Mouse (Mus musculus): ENCODE results near the gene Sergef. TPM values are rescaled to one million over a fixed set of nuclear protein-coding genes. Genes with fewer than 3 reads are reported as not detected.

Gene Sergef
- polyA plus RNA-seq, 1 experiment, result 0.16 TPM

DNA sequence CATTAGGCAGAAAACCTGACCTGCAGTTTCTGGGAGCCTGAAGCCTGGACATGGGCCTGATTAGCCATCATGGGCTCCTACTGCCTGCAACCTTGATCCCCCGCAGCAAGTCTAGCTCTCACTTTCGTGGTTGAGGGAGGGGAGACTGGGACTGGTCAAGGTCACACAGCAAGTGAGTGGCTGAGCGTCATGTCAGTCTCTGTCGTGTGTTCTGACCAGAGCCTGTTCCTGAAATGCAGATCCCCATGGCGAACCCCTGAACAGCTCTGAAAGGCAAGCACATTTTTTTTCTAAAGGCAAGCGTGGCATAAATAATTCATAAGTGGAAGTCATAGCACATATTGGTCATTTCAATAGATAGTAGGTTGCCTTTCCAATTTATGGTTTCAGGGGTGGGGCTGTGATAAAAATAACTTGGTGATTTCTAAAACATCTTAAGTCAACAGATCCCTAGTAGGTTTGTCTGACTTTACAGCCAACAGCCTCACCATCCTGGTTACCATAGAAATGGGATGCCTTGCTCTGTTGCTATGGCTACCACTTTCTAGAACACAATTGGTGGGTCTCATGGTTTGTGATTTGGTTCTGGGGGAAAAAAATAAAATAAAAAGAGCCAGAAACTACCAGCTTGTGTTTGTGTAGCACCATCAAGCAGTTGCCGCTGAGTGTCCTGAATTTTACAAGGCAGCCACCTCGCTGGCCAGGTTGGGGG, 217.4 kb downstream of the Sergef start:
- no peak overlapping the region for H3K4me3 ChIP-seq (replicated peaks)
- no peaks in the 10 kb centered on the region for H3K4me1 ChIP-seq (ENCODE audit: control insufficient read depth)
- no peaks in the 10 kb centered on the region for H3K27me3 ChIP-seq (ENCODE audit: control insufficient read depth)
- TF ChIP-seq GATA1 (IDR thresholded peaks at IDR 0.05; ENCODE audit: low read length), result no peak
- TF ChIP-seq TAL1 (IDR thresholded peaks at IDR 0.05; ENCODE audit: low read length), result no peak
- no peaks in the 10 kb centered on the region for H3K9me3 ChIP-seq (ENCODE audit: control insufficient read depth, low read length)
- H3K36me3 ChIP-seq (ENCODE audit: control insufficient read depth), result no peaks in the 10 kb centered on the region

DNA sequence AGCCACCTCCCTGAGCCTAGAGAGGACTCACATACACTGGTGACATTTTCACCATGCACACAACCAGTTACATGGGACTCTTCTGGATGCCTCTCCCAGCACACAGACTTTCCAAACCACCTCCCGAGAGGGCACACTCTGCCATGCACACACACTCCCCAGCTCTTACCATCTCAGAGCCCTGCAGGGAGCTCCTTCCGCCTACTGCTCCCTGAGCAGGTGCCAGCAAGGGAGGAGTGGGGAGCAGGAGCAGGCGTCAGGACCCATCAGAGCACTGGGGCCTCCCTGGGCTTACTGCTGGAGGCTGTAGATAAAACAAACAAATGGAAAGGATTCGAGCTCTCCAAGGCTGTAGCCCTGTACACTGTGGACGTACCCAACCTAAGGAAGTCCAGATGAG, 218.1 kb downstream of the Sergef start:
- H3K4me1 ChIP-seq (ENCODE audit: control insufficient read depth), result no peaks in the 10 kb centered on the region
- TF ChIP-seq GATA1 (IDR thresholded peaks at IDR 0.05; ENCODE audit: low read length) (no peak), TAL1 (IDR thresholded peaks at IDR 0.05; ENCODE audit: low read length) (no peak)
- H3K36me3 ChIP-seq (ENCODE audit: control insufficient read depth), result no peaks in the 10 kb centered on the region
- H3K4me3 ChIP-seq (replicated peaks), result no peak overlapping the region
- no peaks in the 10 kb centered on the region for H3K9me3 ChIP-seq (ENCODE audit: control insufficient read depth, low read length)
- H3K27me3 ChIP-seq (ENCODE audit: control insufficient read depth), result no peaks in the 10 kb centered on the region

DNA sequence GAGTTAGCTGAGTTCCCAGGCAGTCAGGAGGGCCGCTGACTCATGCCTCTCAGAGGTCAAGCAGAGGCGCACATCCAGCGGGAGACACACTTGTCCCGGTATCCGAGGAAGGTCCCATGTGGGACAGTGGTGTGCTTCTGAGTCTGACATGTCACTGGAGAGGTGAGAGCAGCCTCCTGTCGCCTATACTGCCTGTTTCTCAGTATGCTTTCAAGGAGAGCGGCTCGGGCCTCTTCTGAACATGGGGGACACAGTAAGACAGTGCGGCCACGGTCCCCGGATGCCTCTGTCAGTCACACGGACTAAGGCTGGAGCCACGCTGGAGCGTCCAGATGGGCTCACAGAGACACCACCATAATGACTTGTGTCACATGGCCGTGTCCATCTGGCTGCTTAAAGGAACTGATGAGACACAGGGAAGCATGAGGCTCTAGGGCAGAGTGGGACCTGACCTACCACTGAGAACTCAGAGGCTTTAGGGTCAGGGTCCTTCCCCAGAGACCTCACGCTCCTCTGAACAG, 221.4 kb downstream of the Sergef start:
- no peak overlapping the region for H3K4me3 ChIP-seq (replicated peaks)
- TF ChIP-seq TAL1 (IDR thresholded peaks at IDR 0.05; ENCODE audit: low read length), result no peak
- no peak for TF ChIP-seq GATA1 (IDR thresholded peaks at IDR 0.05; ENCODE audit: low read length)
- no peaks in the 10 kb centered on the region for H3K4me1 ChIP-seq (ENCODE audit: control insufficient read depth)
- H3K27me3 ChIP-seq (ENCODE audit: control insufficient read depth), result no peaks in the 10 kb centered on the region
- no peaks in the 10 kb centered on the region for H3K36me3 ChIP-seq (ENCODE audit: control insufficient read depth)
- no peaks in the 10 kb centered on the region for H3K9me3 ChIP-seq (ENCODE audit: control insufficient read depth, low read length)

DNA sequence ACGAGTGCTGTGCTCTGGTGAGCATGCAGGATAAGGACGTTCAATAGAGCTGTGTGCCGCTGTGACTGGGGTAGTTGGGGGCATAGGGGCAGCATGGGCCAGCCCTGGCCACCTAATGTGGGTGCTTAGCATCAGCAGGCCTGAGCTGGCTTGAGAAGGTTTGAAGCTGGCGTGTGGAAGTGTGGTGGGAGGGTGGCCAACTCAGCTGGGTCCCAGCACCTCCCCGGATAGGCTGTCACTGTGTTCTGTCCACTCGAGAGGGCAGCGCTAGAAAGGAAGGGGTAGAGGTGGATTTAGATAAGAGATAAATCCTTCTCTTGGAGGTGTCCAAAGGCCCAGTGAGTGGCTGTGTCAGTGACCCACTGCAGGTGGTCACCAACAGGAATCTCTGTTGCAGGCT, 222.1 kb downstream of the Sergef start:
- Histone ChIP-seq H3K27me3 (ENCODE audit: control insufficient read depth) (no peaks in the 10 kb centered on the region), H3K4me1 (ENCODE audit: control insufficient read depth) (no peaks in the 10 kb centered on the region), H3K36me3 (ENCODE audit: control insufficient read depth) (no peaks in the 10 kb centered on the region), H3K4me3 (replicated peaks) (no peak overlapping the region), H3K9me3 (ENCODE audit: control insufficient read depth, low read length) (no peaks in the 10 kb centered on the region)
- no peak for TF ChIP-seq GATA1 (IDR thresholded peaks at IDR 0.05; ENCODE audit: low read length)
- no peak for TF ChIP-seq TAL1 (IDR thresholded peaks at IDR 0.05; ENCODE audit: low read length)

DNA sequence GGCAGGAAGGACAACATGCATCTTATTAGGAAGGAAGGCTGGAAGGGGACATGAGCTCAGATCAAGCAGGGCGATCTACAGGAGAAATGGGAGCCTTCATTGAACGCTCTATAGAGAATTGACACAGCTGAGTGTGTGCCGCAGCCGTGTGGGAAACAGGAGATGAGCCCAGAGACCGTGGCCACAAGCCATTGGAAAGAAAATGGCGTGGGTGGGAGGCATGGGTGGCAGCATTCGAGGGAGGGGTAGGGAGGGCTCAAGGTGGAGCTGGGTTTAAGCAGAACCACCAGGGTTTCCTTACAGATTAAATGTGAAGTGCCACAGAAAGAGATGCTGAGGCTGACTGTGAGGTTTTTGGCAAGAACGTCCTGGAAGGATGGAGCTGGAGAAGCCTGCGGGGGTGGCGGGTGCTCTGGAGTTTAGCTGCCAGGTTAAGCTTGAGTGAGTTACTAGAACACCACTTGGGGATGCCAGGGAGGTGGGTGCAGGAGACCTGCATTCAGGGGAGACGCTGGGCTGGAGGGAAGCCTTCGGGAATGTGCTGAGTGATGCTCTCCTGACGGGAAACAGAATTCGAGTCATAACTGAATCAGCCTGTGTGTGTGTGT, 223.7 kb downstream of the Sergef start:
- no peak overlapping the region for H3K4me3 ChIP-seq (replicated peaks)
- H3K36me3 ChIP-seq (ENCODE audit: control insufficient read depth), result no peaks in the 10 kb centered on the region
- TF ChIP-seq TAL1 (IDR thresholded peaks at IDR 0.05; ENCODE audit: low read length), result no peak
- no peaks in the 10 kb centered on the region for H3K4me1 ChIP-seq (ENCODE audit: control insufficient read depth)
- H3K9me3 ChIP-seq (ENCODE audit: control insufficient read depth, low read length), result no peaks in the 10 kb centered on the region
- H3K27me3 ChIP-seq (ENCODE audit: control insufficient read depth), result no peaks in the 10 kb centered on the region

DNA sequence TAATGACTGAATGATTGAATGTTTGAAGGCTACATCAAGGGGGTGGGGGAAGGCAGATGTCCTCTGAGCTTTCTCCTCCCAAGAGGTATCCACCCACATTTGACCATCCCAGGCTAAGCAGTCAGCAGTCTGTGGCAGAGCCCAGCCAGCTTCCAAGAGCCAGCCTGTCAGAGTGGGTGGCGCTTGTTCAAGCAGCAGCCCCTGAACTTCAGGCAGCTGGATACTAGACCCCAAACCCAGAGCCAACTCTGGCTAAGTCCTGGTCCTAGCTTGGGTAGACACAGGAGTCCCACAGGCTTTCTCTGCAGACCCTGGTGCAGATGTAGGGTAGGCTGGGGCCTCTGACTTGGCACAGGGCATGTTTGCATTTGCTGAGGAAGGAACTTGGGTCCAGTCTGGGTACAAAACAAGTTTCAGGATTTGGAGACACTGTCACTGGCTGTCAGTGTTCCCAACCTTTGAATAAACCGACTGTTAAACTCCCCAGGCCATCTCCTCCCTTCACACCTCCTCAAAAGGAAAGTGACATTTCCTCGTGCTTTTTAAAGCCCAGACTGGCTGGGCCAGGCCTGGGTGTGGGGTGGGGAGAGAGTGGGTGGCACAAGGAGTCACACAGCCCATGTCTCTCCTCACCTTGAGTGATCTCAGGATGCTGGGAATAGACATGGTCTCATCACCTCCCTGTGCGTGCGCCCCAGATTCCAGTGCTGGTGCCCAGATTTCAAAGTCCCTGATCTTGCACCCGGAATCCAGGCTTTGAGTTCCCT, 225.5 kb downstream of the Sergef start:
- no peaks in the 10 kb centered on the region for H3K4me1 ChIP-seq (ENCODE audit: control insufficient read depth)
- no peaks in the 10 kb centered on the region for H3K27me3 ChIP-seq (ENCODE audit: control insufficient read depth)
- no peaks in the 10 kb centered on the region for H3K36me3 ChIP-seq (ENCODE audit: control insufficient read depth)
- TF ChIP-seq TAL1 (IDR thresholded peaks at IDR 0.05; ENCODE audit: low read length) (no peak), GATA1 (IDR thresholded peaks at IDR 0.05; ENCODE audit: low read length) (no peak)
- no peaks in the 10 kb centered on the region for H3K9me3 ChIP-seq (ENCODE audit: control insufficient read depth, low read length)
- H3K4me3 ChIP-seq (replicated peaks), result no peak overlapping the region

DNA sequence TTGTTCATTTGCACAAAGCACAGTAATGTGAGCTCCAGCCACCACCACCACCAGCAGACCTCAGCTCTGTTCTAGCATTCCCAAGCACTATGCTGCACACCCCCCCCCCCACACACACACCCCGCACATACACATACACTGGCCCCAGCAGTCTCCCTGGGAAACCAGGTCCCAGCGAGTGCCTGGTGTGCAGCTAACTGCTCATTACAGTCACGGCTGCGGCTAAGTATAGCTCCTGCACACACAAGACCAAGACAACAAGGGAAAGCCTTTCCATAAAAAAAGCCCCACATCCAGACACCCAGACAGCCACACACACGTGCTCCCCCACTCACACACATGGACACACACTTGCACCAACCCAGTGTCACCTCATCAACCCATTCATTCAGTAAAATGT, 226.8 kb downstream of the Sergef start:
- H3K36me3 ChIP-seq (ENCODE audit: control insufficient read depth), result no peaks in the 10 kb centered on the region
- no peak overlapping the region for H3K4me3 ChIP-seq (replicated peaks)
- no peaks in the 10 kb centered on the region for H3K4me1 ChIP-seq (ENCODE audit: control insufficient read depth)
- H3K9me3 ChIP-seq (ENCODE audit: control insufficient read depth, low read length), result no peaks in the 10 kb centered on the region
- no peaks in the 10 kb centered on the region for H3K27me3 ChIP-seq (ENCODE audit: control insufficient read depth)
- no peak for TF ChIP-seq TAL1 (IDR thresholded peaks at IDR 0.05; ENCODE audit: low read length)
- TF ChIP-seq GATA1 (IDR thresholded peaks at IDR 0.05; ENCODE audit: low read length), result no peak

DNA sequence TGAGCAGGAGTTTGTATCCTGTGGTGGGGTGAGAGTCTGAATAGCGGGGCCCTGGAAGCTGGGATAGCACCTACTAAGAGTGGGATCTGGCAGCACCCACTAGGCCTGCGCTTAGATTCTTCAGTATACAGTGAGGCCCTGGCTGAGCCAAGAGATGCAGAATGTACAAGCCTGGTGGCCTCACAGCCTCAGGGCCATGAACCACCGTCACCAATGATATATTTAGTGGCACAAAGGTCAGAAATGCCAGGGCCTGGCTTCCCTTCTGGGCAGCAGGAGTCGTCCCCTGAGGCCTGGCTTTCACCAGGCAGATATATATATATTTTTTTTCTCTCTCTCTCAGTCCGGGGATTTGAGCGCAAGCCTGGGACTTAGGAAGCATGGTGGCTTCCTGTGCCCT, 228.9 kb downstream of the Sergef start:
- H3K27me3 ChIP-seq (ENCODE audit: control insufficient read depth), result no peaks in the 10 kb centered on the region
- no peak for TF ChIP-seq TAL1 (IDR thresholded peaks at IDR 0.05; ENCODE audit: low read length)
- no peak for TF ChIP-seq GATA1 (IDR thresholded peaks at IDR 0.05; ENCODE audit: low read length)

DNA sequence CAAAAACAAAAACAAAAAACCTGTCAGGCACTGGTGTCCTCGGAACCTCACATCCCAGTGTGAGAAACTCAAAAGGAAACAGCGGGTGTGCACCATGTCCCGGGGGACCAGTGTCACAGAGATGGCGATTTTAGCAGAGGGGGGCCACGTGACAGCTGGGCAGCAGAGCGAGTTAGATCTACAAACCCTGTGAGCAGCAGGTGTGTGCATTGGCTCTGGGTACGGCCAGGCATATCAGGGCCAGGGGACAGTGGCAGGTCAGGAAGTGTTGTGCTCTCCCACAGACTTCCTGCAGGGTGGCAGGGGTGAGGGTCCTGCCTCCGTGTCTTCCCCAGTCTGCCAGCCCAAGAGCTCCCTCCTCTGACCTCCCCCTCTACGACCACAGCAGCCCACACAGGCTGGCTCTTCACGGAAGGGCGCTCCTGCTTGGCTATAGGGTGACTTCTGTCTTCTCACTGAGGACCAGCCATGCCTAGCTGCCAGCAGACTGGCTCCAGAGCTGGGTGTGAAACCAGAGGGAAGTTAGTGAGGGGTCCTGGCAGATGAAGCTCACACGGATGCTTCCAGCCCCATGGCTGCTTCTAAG, 230.3 kb downstream of the Sergef start:
- Histone ChIP-seq H3K27me3 (ENCODE audit: control insufficient read depth) (no peaks in the 10 kb centered on the region), H3K36me3 (ENCODE audit: control insufficient read depth) (no peaks in the 10 kb centered on the region), H3K4me1 (ENCODE audit: control insufficient read depth) (no peaks in the 10 kb centered on the region), H3K9me3 (ENCODE audit: control insufficient read depth, low read length) (no peaks in the 10 kb centered on the region), H3K4me3 (replicated peaks) (no peak overlapping the region)
- TF ChIP-seq GATA1 (IDR thresholded peaks at IDR 0.05; ENCODE audit: low read length) (no peak), TAL1 (IDR thresholded peaks at IDR 0.05; ENCODE audit: low read length) (no peak)

More for the DNA sequence above, 228.9 kb downstream of the Sergef start:
- no peak overlapping the region for H3K4me3 ChIP-seq (replicated peaks)
- no peaks in the 10 kb centered on the region for H3K4me1 ChIP-seq (ENCODE audit: control insufficient read depth)
- no peaks in the 10 kb centered on the region for H3K36me3 ChIP-seq (ENCODE audit: control insufficient read depth)
- H3K9me3 ChIP-seq (ENCODE audit: control insufficient read depth, low read length), result no peaks in the 10 kb centered on the region

Measured in erythroblast, embryonic 14.5 days (primary cell).